20 mouse cellular contexts compared by ENCODE assay signal in the genomic region with DNA sequence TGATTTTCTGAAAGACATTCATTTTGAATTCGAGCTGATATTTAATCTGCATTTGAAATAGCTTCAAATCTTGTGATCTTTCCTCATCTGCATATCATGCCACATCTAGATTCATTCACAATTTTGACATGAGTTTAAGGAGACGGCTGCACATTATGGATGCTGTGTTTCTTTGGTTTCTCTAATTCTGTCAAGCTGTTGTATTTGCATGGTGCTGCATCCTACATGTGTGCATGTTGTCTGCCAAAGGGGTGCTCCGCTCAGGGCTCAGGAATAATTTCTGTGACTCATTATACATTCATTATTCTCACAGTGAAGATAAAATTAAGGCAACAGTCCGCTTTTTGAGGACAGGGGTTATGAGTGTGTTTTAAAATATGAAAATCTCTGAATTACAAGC. TPM values are rescaled to one million over a fixed set of nuclear protein-coding genes. Genes with fewer than 3 reads are reported as not detected.
DNase-seq lines count a peak whose midpoint lies in the region; ATAC-seq and TF ChIP-seq lines count a peak whose summit lies in the region.
"Had no signal": no experiment of that assay in that cellular context is flagged by ENCODE, and none has a peak within 500 bp of the region (broad histone marks: within the 10 kb centered on the region; RNA-seq: fewer than 3 reads in every experiment).

No protein-coding gene starts in this region.

- no peak overlapping the region for H3K4me3 ChIP-seq in forebrain, embryonic 15.5 days
- no peak overlapping the region for H3K4me3 ChIP-seq in forebrain, embryonic 12.5 days (replicated peaks)
- no peak overlapping the region for H3K4me3 ChIP-seq in midbrain, embryonic 13.5 days (replicated peaks)
- H3K4me3 ChIP-seq in midbrain, embryonic 10.5 days = no peak overlapping the region
- no peak overlapping the region for H3K4me3 ChIP-seq in forebrain, postnatal 0 days (ENCODE audit: low read depth, low read length)
- H3K4me3 ChIP-seq: embryonic facial prominence, embryonic 10.5 days; gastrocnemius, adult 2 months; heart, embryonic 10.5 days; hindbrain, embryonic 13.5 days had no signal

- no peak overlapping the region for H3K4me2 ChIP-seq in forebrain, embryonic 15.5 days (replicated peaks)
- no peak overlapping the region for H3K4me2 ChIP-seq in forebrain, embryonic 12.5 days
- no peak overlapping the region for H3K4me2 ChIP-seq in midbrain, embryonic 13.5 days (replicated peaks)
- H3K4me2 ChIP-seq in forebrain, postnatal 0 days (ENCODE audit: low read depth) = no peak overlapping the region
- H3K4me2 ChIP-seq: hindbrain, embryonic 13.5 days had no signal

- no peaks in the 10 kb centered on the region for H3K36me3 ChIP-seq in forebrain, embryonic 15.5 days
- no peaks in the 10 kb centered on the region for H3K36me3 ChIP-seq in forebrain, embryonic 12.5 days (replicated peaks)
- H3K36me3 ChIP-seq in midbrain, embryonic 13.5 days = no peaks in the 10 kb centered on the region
- H3K36me3 ChIP-seq in midbrain, embryonic 10.5 days = no peaks in the 10 kb centered on the region
- no peaks in the 10 kb centered on the region for H3K36me3 ChIP-seq in forebrain, postnatal 0 days (ENCODE audit: insufficient read depth)
- H3K36me3 ChIP-seq: embryonic facial prominence, embryonic 10.5 days; heart, embryonic 10.5 days; hindbrain, embryonic 13.5 days had no signal

- no peaks in the 10 kb centered on the region for H3K27me3 ChIP-seq in forebrain, embryonic 15.5 days
- H3K27me3 ChIP-seq in forebrain, embryonic 12.5 days = no peaks in the 10 kb centered on the region
- H3K27me3 ChIP-seq in midbrain, embryonic 13.5 days = no peaks in the 10 kb centered on the region
- no peaks in the 10 kb centered on the region for H3K27me3 ChIP-seq in midbrain, embryonic 10.5 days (ENCODE audit: low read depth, poor library complexity, severe bottlenecking)
- H3K27me3 ChIP-seq in forebrain, postnatal 0 days (ENCODE audit: insufficient read depth, low read length) = no peaks in the 10 kb centered on the region
- H3K27me3 ChIP-seq: hindbrain, embryonic 13.5 days had no signal

- peak overlapping the region; percentile 34; the same call in 1 of the 2 replicates for H3K27ac ChIP-seq in forebrain, embryonic 15.5 days (replicated peaks)
- H3K27ac ChIP-seq in forebrain, embryonic 12.5 days = no peak overlapping the region
- H3K27ac ChIP-seq in midbrain, embryonic 13.5 days = no peak overlapping the region
- no peak overlapping the region for H3K27ac ChIP-seq in midbrain, embryonic 10.5 days (replicated peaks)
- H3K27ac ChIP-seq in forebrain, postnatal 0 days (ENCODE audit: low read depth, low read length) = no peak overlapping the region
- H3K27ac ChIP-seq: embryonic facial prominence, embryonic 10.5 days; gastrocnemius, adult 2 months; heart, embryonic 10.5 days; hindbrain, embryonic 13.5 days; hindbrain, postnatal 0 days had no signal

- H3K4me1 ChIP-seq in forebrain, embryonic 15.5 days = no peaks in the 10 kb centered on the region
- no peaks in the 10 kb centered on the region for H3K4me1 ChIP-seq in forebrain, embryonic 12.5 days
- H3K4me1 ChIP-seq in midbrain, embryonic 13.5 days (replicated peaks) = 0 out of 2 replicates have a peak, but pooled peaks cover 3% of the 10 kb centered on the region
- no peaks in the 10 kb centered on the region for H3K4me1 ChIP-seq in midbrain, embryonic 10.5 days
- no peaks in the 10 kb centered on the region for H3K4me1 ChIP-seq in forebrain, postnatal 0 days (ENCODE audit: insufficient read depth)
- H3K4me1 ChIP-seq: embryonic facial prominence, embryonic 10.5 days; heart, embryonic 10.5 days; hindbrain, embryonic 13.5 days had no signal

- H3K9me3 ChIP-seq in forebrain, embryonic 15.5 days = no peaks in the 10 kb centered on the region
- no peaks in the 10 kb centered on the region for H3K9me3 ChIP-seq in forebrain, embryonic 12.5 days
- no peaks in the 10 kb centered on the region for H3K9me3 ChIP-seq in midbrain, embryonic 13.5 days
- H3K9me3 ChIP-seq in midbrain, embryonic 10.5 days (replicated peaks) = no peaks in the 10 kb centered on the region
- no peaks in the 10 kb centered on the region for H3K9me3 ChIP-seq in forebrain, postnatal 0 days (ENCODE audit: low read length)
- H3K9me3 ChIP-seq: embryonic facial prominence, embryonic 10.5 days; heart, embryonic 10.5 days; hindbrain, embryonic 13.5 days had no signal

- WGBS in forebrain, embryonic 15.5 days = 49% methylated on average over 4 of the region's 4 CpGs
- WGBS in forebrain, embryonic 12.5 days = 69% methylated on average over 4 of the region's 4 CpGs
- WGBS in midbrain, embryonic 13.5 days = 61% methylated on average over 4 of the region's 4 CpGs
- WGBS in midbrain, embryonic 10.5 days = 81% methylated on average over 4 of the region's 4 CpGs
- 25% methylated on average over 4 of the region's 4 CpGs for WGBS in forebrain, postnatal 0 days

- no peak overlapping the region for H3K9ac ChIP-seq in forebrain, embryonic 15.5 days (replicated peaks)
- H3K9ac ChIP-seq in forebrain, embryonic 12.5 days = no peak overlapping the region
- no peak overlapping the region for H3K9ac ChIP-seq in midbrain, embryonic 13.5 days (replicated peaks)
- no peak overlapping the region for H3K9ac ChIP-seq in forebrain, postnatal 0 days
- H3K9ac ChIP-seq: hindbrain, embryonic 13.5 days had no signal

- no peak for TF ChIP-seq CTCF in forebrain, postnatal 0 days (IDR thresholded peaks at IDR 0.05; ENCODE audit: low read depth)

- ATAC-seq in forebrain, embryonic 15.5 days (replicated peaks) = peak; percentile 96
- no peak for ATAC-seq in forebrain, embryonic 12.5 days (ENCODE audit: low FRiP score)
- 0 out of 2 replicates have a peak, but pooled peaks have one; percentile 34 for ATAC-seq in midbrain, embryonic 13.5 days
- ATAC-seq in forebrain, postnatal 0 days = peak; percentile 91
- ATAC-seq: hindbrain, postnatal 0 days had no signal

- DNase-seq in midbrain, embryonic 10.5 days (ENCODE audit: low spot score) = no peak
- peak; percentile 51 for DNase-seq in forebrain, postnatal 0 days
- no peak for DNase-seq in adipocyte (ENCODE audit: low spot score)
- no peak for DNase-seq in gastrocnemius, postnatal 4 days (ENCODE audit: low spot score in 2 of 2)
- DNase-seq: adrenal gland, adult 8-10 months; cerebellum, adult 11-12 months; cerebellum, adult 9-11 months; gastrocnemius, adult 2 months; gastrocnemius, postnatal 25 days; heart, adult 18-20 months; heart, postnatal 14 days; kidney, adult 11 months had no signal

RNA-seq across cellular contexts. Expression of a gene that starts 30.5 kb away (rescaled TPM):
- 20.9 and 24.3 TPM in 2 replicates for polyA plus RNA-seq in forebrain, embryonic 15.5 days (2015; fragmentation: Nextera tagmentation; extraction: Ambion mirVana)
- 11.2 and 13.4 TPM in 2 replicates for polyA plus RNA-seq in forebrain, embryonic 12.5 days (2016; fragmentation: Nextera tagmentation; extraction: Ambion mirVana)
- 17.1 and 22.0 TPM in 2 replicates for polyA plus RNA-seq in midbrain, embryonic 13.5 days (2015; fragmentation: Nextera tagmentation; extraction: Ambion mirVana)
- 1.0 and 2.0 TPM in 2 replicates for polyA plus RNA-seq in midbrain, embryonic 10.5 days (2016; fragmentation: Nextera tagmentation; extraction: Ambion mirVana)
- 60.7 and 67.6 TPM in 2 replicates for total RNA-seq in forebrain, postnatal 0 days (2014; rRNA removed)
- polyA plus RNA-seq in forebrain, postnatal 0 days (2015; fragmentation: Nextera tagmentation; extraction: Ambion mirVana) = 32.0 and 39.9 TPM in 2 replicates
- 1 to 10 TPM in 1 of 2 experiments, under 1 TPM in 1; 0.96 to 1.0 TPM for total RNA-seq in gastrocnemius, postnatal 4 days (2021)
- total RNA-seq: hematopoietic stem cell, adult 5-6 weeks had no signal
